Mouse (Mus musculus): ENCODE data around the gene Mansc4.

GRCm38 (mm10) chr6:147096109-147096508 lies 9.3 kb upstream of the Mansc4 start:
- no peak for TF ChIP-seq POLR2A (IDR thresholded peaks at IDR 0.05; ENCODE audit: low read depth, low read length)
- no peak for TF ChIP-seq CTCF (IDR thresholded peaks at IDR 0.05; ENCODE audit: borderline replicate concordance, insufficient read depth, low read length)

Data from embryonic fibroblast, embryonic 13.5 days (primary cell).